Mouse (Mus musculus): ENCODE data around the gene Rsc1a1. TPM values are rescaled to one million over a fixed set of nuclear protein-coding genes. Genes with fewer than 3 reads are reported as not detected.

Rsc1a1 gene
- total RNA-seq, 1 experiment, result 13.3 TPM

- Histone ChIP-seq H3K4me1 (ENCODE audit: control insufficient read depth in 2 of 2, insufficient read depth in 2 of 2, low read length in 2 of 2, poor library complexity in 1 of 2) (peaks cover 4 to 5% of the 10 kb centered on the region in 2 experiments), H3K27ac (ENCODE audit: insufficient read depth, low read depth, low read length, poor library complexity, severe bottlenecking) (no peak overlapping the region), H3K36me3 (ENCODE audit: control insufficient read depth, insufficient read depth, low read length, poor library complexity, severe bottlenecking) (no peaks in the 10 kb centered on the region), H3K4me3 (ENCODE audit: insufficient read depth in 1 of 2, low read depth in 1 of 2, low read length in 2 of 2, poor library complexity in 1 of 2, severe bottlenecking in 1 of 2) (peak overlapping the region; percentile 32 to 86), H3K9me3 (ENCODE audit: control insufficient read depth, insufficient read depth, low read depth, low read length) (no peaks in the 10 kb centered on the region), H3K9ac (ENCODE audit: insufficient read depth, low read depth, low read length, poor library complexity, severe bottlenecking) (peak overlapping the region; percentile 55; the same call in 1 of the 2 replicates)
- no peak for TF ChIP-seq HCFC1 (IDR thresholded peaks at IDR 0.05; ENCODE audit: borderline replicate concordance, insufficient read depth, low read length)
- TF ChIP-seq ZC3H11A (IDR thresholded peaks at IDR 0.05; ENCODE audit: borderline replicate concordance, low read depth, low read length), result no peak
- TF ChIP-seq MAFK (IDR thresholded peaks at IDR 0.05; ENCODE audit: insufficient read depth, low read depth, low read length), result no peak
- no peak for TF ChIP-seq CHD2 (IDR thresholded peaks at IDR 0.05; ENCODE audit: low read depth, low read length)
- TF ChIP-seq ZNF384 (IDR thresholded peaks at IDR 0.05; ENCODE audit: low read depth, low read length), result no peak
- in situ Hi-C loops (cut with MboI; ENCODE audit: low sequenced_read_pairs in 2 of 2, unreplicated experiment in 2 of 2), result no loop called here
- no peak for DNase-seq (ENCODE audit: low read depth, low spot score)
Measured at GRCm38 (mm10) chr4:141723673-141724068, 38.3 kb upstream of the Rsc1a1 start.

GRCm38 (mm10) chr4:141722731-141723672 lies 37.6 kb upstream of the Rsc1a1 start, which contains the start of gene Ddi2:
TSS of gene Ddi2 (minus strand) at chr4:141723419.
- TF ChIP-seq ZNF384 (IDR thresholded peaks at IDR 0.05; ENCODE audit: low read depth, low read length) (no peak), HCFC1 (IDR thresholded peaks at IDR 0.05; ENCODE audit: borderline replicate concordance, insufficient read depth, low read length) (no peak), MAFK (IDR thresholded peaks at IDR 0.05; ENCODE audit: insufficient read depth, low read depth, low read length) (no peak), ZC3H11A (IDR thresholded peaks at IDR 0.05; ENCODE audit: borderline replicate concordance, low read depth, low read length) (no peak), CHD2 (IDR thresholded peaks at IDR 0.05; ENCODE audit: low read depth, low read length) (no peak)
- Histone ChIP-seq H3K27ac (ENCODE audit: insufficient read depth, low read depth, low read length, poor library complexity, severe bottlenecking) (peak within 1 kb of the TSS; percentile 77), H3K9ac (ENCODE audit: insufficient read depth, low read depth, low read length, poor library complexity, severe bottlenecking) (peak within 1 kb of the TSS; percentile 97), H3K4me3 (ENCODE audit: insufficient read depth in 1 of 2, low read depth in 1 of 2, low read length in 2 of 2, poor library complexity in 1 of 2, severe bottlenecking in 1 of 2) (peak within 1 kb of the TSS; percentile 86 to 94), H3K4me1 (ENCODE audit: control insufficient read depth in 2 of 2, insufficient read depth in 2 of 2, low read length in 2 of 2, poor library complexity in 1 of 2) (peaks cover 4 to 5% of the 10 kb centered on the region in 2 experiments), H3K36me3 (ENCODE audit: control insufficient read depth, insufficient read depth, low read length, poor library complexity, severe bottlenecking) (no peaks in the 10 kb centered on the region), H3K9me3 (ENCODE audit: control insufficient read depth, insufficient read depth, low read depth, low read length) (no peaks in the 10 kb centered on the region)
- in situ Hi-C loops (cut with MboI; ENCODE audit: low sequenced_read_pairs in 2 of 2, unreplicated experiment in 2 of 2), result no loop called here
- DNase-seq (ENCODE audit: low read depth, low spot score), result peak; percentile 51

DNA sequence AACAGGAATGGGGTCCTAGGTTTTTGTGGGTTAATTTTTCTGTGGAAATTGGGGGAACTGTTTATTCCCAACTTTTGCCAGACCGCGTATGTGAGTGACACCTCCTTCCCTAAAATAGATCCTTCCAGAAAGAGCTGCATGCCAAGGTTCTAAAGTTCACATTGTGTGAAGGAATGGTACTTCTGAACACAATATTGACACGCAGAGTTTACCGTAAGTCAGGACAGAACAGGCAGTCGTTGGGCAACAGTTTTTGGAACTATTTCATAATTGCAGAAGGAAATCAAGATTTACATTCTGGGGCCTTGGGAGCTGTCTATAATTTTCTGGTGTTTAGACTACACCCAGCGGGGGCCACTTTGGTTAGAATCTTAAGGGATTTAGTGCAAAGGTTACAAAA lies 36.6 kb upstream of the Rsc1a1 start:
- in situ Hi-C loops (cut with MboI; ENCODE audit: low sequenced_read_pairs in 2 of 2, unreplicated experiment in 2 of 2), result no loop called here
- Histone ChIP-seq H3K4me3 (ENCODE audit: insufficient read depth in 1 of 2, low read depth in 1 of 2, low read length in 2 of 2, poor library complexity in 1 of 2, severe bottlenecking in 1 of 2) (peak overlapping the region; percentile 86 to 94), H3K27ac (ENCODE audit: insufficient read depth, low read depth, low read length, poor library complexity, severe bottlenecking) (no peak overlapping the region), H3K4me1 (ENCODE audit: control insufficient read depth in 2 of 2, insufficient read depth in 2 of 2, low read length in 2 of 2, poor library complexity in 1 of 2) (peaks cover 4 to 5% of the 10 kb centered on the region in 2 experiments), H3K36me3 (ENCODE audit: control insufficient read depth, insufficient read depth, low read length, poor library complexity, severe bottlenecking) (0 out of 2 replicates have a peak, but pooled peaks cover 2% of the 10 kb centered on the region), H3K9me3 (ENCODE audit: control insufficient read depth, insufficient read depth, low read depth, low read length) (no peaks in the 10 kb centered on the region), H3K9ac (ENCODE audit: insufficient read depth, low read depth, low read length, poor library complexity, severe bottlenecking) (peak overlapping the region; percentile 7; the same call in 1 of the 2 replicates)
- no peak for TF ChIP-seq HCFC1 (IDR thresholded peaks at IDR 0.05; ENCODE audit: borderline replicate concordance, insufficient read depth, low read length)
- no peak for TF ChIP-seq ZC3H11A (IDR thresholded peaks at IDR 0.05; ENCODE audit: borderline replicate concordance, low read depth, low read length)
- TF ChIP-seq ZNF384 (IDR thresholded peaks at IDR 0.05; ENCODE audit: low read depth, low read length), result no peak
- no peak for TF ChIP-seq MAFK (IDR thresholded peaks at IDR 0.05; ENCODE audit: insufficient read depth, low read depth, low read length)
- TF ChIP-seq CHD2 (IDR thresholded peaks at IDR 0.05; ENCODE audit: low read depth, low read length), result no peak
- no peak for DNase-seq (ENCODE audit: low read depth, low spot score)

DNA sequence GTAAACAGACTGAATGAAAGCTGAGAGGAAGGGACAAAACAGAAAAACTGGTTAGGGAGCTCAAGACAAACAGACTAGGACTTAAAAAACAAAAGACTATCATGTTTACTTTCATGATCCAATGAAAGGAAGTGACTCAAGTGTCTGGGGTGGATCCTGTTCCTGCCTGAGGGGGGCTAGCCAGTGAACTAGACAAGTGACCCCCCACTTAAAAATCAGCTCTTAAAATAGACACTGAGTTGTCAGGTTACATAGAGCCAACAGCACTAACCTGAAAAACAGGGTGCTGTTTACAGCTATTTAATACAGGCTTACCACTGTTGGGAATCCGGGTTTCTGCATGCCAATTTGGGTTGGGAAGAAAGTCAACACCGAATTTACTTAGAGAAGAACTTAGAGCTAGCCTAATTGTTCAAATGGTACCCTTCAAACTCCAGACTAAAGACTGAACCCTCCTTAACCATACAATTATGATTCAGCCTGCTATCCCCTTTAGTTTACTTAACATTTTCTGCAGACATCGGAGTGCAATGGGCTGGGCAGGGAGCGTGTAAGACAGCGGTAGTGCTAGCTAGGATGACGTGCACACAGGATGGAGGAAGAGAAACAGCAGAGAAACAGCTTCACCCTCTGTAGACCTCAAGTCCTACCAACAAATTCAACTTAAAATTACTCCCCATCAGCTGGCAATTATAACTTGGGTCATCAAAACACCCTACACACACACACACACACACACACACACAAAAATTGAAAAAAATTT lies 35.5 kb upstream of the Rsc1a1 start:
- Histone ChIP-seq H3K9ac (ENCODE audit: insufficient read depth, low read depth, low read length, poor library complexity, severe bottlenecking) (no peak overlapping the region), H3K4me1 (ENCODE audit: control insufficient read depth in 2 of 2, insufficient read depth in 2 of 2, low read length in 2 of 2, poor library complexity in 1 of 2) (peaks cover 4 to 5% of the 10 kb centered on the region in 2 experiments), H3K4me3 (ENCODE audit: insufficient read depth in 1 of 2, low read depth in 1 of 2, low read length in 2 of 2, poor library complexity in 1 of 2, severe bottlenecking in 1 of 2) (no peak overlapping the region; a peak in 1 of 4 replicates), H3K9me3 (ENCODE audit: control insufficient read depth, insufficient read depth, low read depth, low read length) (no peaks in the 10 kb centered on the region), H3K36me3 (ENCODE audit: control insufficient read depth, insufficient read depth, low read length, poor library complexity, severe bottlenecking) (0 out of 2 replicates have a peak, but pooled peaks cover 2% of the 10 kb centered on the region), H3K27ac (ENCODE audit: insufficient read depth, low read depth, low read length, poor library complexity, severe bottlenecking) (no peak overlapping the region)
- TF ChIP-seq ZC3H11A (IDR thresholded peaks at IDR 0.05; ENCODE audit: borderline replicate concordance, low read depth, low read length) (no peak), MAFK (IDR thresholded peaks at IDR 0.05; ENCODE audit: insufficient read depth, low read depth, low read length) (no peak), HCFC1 (IDR thresholded peaks at IDR 0.05; ENCODE audit: borderline replicate concordance, insufficient read depth, low read length) (no peak), CHD2 (IDR thresholded peaks at IDR 0.05; ENCODE audit: low read depth, low read length) (no peak)
- in situ Hi-C loops (cut with MboI; ENCODE audit: low sequenced_read_pairs in 2 of 2, unreplicated experiment in 2 of 2), result no loop called here
- DNase-seq (ENCODE audit: low read depth, low spot score), result no peak
